Mouse (Mus musculus) cortical plate, adult 2 months (tissue): Measurements from ENCODE around the gene Naa15.

Experiments
- CTCF ChIP-seq: fragments of 200-500 bp; IDR thresholded peaks from 2 replicates; pipeline ENCODE4 v1.5.1; 2011; ENCODE audit warnings: mild to moderate bottlenecking, control low read depth, low read length; ENCODE audit not compliant: insufficient read depth; ENCODE audit errors: extremely low read depth
- POLR2A ChIP-seq: fragments of 200-500 bp; IDR thresholded peaks from 2 replicates; pipeline ENCODE4 v1.6.1; 2011; ENCODE audit warnings: mild to moderate bottlenecking, low read length, control low read depth; ENCODE audit not compliant: insufficient read depth; ENCODE audit errors: extremely low read depth

GRCm38 (mm10) chr3:51397700-51398299 lies 17.1 kb upstream of the Naa15 start:
- TF ChIP-seq CTCF (no peak), POLR2A (no peak)
